Mouse (Mus musculus) heart, postnatal 10 days (tissue): ENCODE measurements around the gene Kcnn1. TPM values are rescaled to one million over a fixed set of nuclear protein-coding genes. Genes with fewer than 3 reads are reported as not detected.

ENCODE experiments used
- DNase-seq, 2 experiments: peaks; one replicate each; pipeline ENCODE4 v3.0.0; 2021
- intact Hi-C: fragments of 180-260 bp; cut with DNase I; formaldehyde crosslinking; loops from one replicate; pipeline ENCODE4 v1.15.1; 2025
- microRNA-seq, 2 experiments: library from miRNA; unstranded; fragments of <30 nt; microRNA quantifications; one replicate each; pipeline ENCODE4 v1.2.0; 2022
- total RNA-seq, 2 experiments: library from RNA; stranded (reverse); gene quantifications; 2 replicates each; pipeline ENCODE4 v1.2.3; 2021

The Kcnn1 gene
- total RNA-seq, 2 experiments from 2014 or later: 3.1 to 3.7 TPM

GRCm38 (mm10) chr8:70798281-70798680, 64.8 kb downstream of the Kcnn1 start:
- DNase-seq: peak in 1 of 2 experiments; percentile 27
- intact Hi-C loops: no loop called here

- intact Hi-C loops: no loop called here
- DNase-seq: peak; percentile 85 to 89
Observed at GRCm38 (mm10) chr8:70797081-70798070, 65.7 kb downstream of the Kcnn1 start.

DNA sequence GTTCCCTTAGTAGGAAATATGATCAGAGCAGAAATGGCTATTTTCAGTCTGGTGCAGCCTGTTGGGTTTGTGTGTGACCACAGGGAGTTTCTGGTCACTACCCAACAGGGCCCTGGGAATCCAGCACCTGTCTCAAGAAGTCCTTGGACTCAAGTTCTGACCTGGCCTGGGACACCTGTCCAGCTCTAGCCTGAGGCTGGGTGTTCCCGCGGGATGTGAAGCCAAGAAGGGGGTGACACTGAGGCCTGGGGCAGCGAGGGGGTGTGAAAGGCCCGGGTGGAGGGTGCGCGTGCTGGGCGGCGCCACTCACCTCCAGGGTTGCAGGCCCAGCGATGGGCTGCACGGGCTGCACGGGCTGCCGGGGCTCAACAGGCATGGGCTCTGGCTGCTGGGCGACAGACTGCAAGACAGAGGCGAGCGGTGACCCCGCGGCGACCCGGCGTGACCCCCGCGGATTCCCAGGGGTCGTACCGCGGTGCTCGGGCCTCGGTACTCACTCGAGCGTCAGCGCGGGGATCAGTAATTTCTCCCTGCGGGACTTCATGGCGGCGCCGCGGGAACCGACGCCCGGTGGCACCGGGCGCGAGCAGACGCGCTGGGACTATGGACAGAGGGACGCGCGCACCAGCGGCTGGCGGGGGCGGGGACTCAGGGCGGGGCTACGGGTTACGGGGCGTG, 66.5 kb downstream of the Kcnn1 start:
- intact Hi-C loops: no loop called here

GRCm38 (mm10) chr8:70795370-70795769, 67.7 kb downstream of the Kcnn1 start:
- intact Hi-C loops: no loop called here
- no peak for DNase-seq

More for the DNA sequence above, 66.5 kb downstream of the Kcnn1 start:
- DNase-seq: no peak

DNA sequence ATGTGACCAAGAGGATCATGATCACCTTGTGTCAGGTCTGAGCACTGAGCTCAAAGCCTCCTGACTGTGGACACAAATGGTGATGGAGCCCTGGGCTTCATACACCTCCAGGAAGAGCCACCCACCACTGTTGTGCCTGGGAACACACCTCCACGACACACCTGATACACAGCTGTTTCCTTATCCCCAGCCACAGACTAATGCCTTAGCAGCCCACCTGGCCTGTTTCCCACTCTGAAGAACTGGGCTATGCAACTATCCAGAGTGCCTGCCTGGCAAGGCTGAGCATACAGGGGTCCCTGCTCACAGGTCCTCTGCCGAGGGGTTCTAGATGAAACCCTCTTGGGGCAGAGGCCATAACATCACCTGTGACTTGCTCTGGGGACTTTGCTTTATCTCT, 68.8 kb downstream of the Kcnn1 start:
- intact Hi-C loops: no loop called here
- DNase-seq: no peak

DNA sequence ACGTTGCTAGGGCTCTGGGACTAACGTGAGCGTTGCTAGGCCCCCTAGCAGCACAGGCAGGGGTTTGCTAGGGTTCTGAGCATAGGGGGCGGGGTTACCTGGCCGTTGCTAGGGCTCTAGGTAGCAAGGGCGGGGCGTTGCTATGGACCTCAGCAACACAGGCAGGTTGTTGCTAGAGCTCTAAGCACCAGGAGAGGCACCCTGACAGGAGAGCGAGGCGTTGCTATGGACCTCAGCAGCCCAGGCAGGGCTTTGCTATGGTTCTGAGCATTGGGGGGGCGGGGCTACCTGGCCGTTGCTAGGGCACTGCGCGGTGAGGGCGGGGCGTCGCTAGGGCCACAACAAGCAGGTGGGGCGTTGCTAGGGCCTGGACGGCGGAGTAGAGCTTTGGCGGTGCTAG, 70.4 kb downstream of the Kcnn1 start:
- no peak for DNase-seq
- intact Hi-C loops: no loop called here

Small RNAs within 50 kb of the gene (microRNA-seq; reads per million reads assigned to microRNA genes)
- 1.7 to 2.8 reads per million in 2 experiments for gene Mir7067
- gene Mir7240: 0.47 to 1.0 reads per million in 2 experiments

Other genes starting within 250 kb of the Kcnn1 start
- 1 to 10 TPM; 1.1 to 1.6 TPM for gene Lrrc25, start 247.1 kb downstream of the Kcnn1 start, total RNA-seq
- 1 to 10 TPM in 1 of 2 experiments, under 1 TPM in 1; 0.86 to 1.1 TPM for gene Gdf15, start 230.8 kb downstream of the Kcnn1 start, total RNA-seq
- 10 to 100 TPM; 39.6 to 42.9 TPM for gene Pgpep1, start 202.9 kb downstream of the Kcnn1 start, total RNA-seq
- gene Lsm4, start 190.0 kb downstream of the Kcnn1 start, total RNA-seq: 10 to 100 TPM; 82.8 to 94.1 TPM
- 100 to 1,000 TPM; 178 to 214 TPM for gene Jund, start 164.3 kb downstream of the Kcnn1 start, total RNA-seq
- gene Iqcn, start 159.8 kb downstream of the Kcnn1 start, total RNA-seq: under 1 TPM in 1 of 2 experiments, not detected in 1; 0.07 TPM
- not detected for gene Gm3336, start 144.7 kb downstream of the Kcnn1 start, total RNA-seq
- gene Pde4c, start 139.5 kb downstream of the Kcnn1 start, total RNA-seq: 1 to 10 TPM; 2.0 to 4.0 TPM
- gene Rab3a, start 108.6 kb downstream of the Kcnn1 start, total RNA-seq: 10 to 100 TPM; 37.3 to 38.9 TPM
- gene Mpv17l2, start 102.3 kb downstream of the Kcnn1 start, total RNA-seq: 10 to 100 TPM; 32.0 to 39.7 TPM
- 10 to 100 TPM; 37.1 to 40.2 TPM for gene Pik3r2, start 86.5 kb downstream of the Kcnn1 start, total RNA-seq
- 1 to 10 TPM; 7.9 to 9.3 TPM for gene Mast3, start 58.2 kb downstream of the Kcnn1 start, total RNA-seq
- under 1 TPM in 1 of 2 experiments, not detected in 1; 0.53 TPM for gene Il12rb1, start 54.8 kb downstream of the Kcnn1 start, total RNA-seq
- gene Arrdc2, start 23.5 kb downstream of the Kcnn1 start, total RNA-seq: 10 to 100 TPM in 1 of 2 experiments, 1 to 10 TPM in 1; 4.7 to 18.5 TPM
- 10 to 100 TPM; 40.9 to 41.1 TPM for gene Ccdc124, start 10.7 kb upstream of the Kcnn1 start, total RNA-seq
- under 1 TPM in 1 of 2 experiments, not detected in 1; 0.10 TPM for gene Slc5a5, start 29.5 kb upstream of the Kcnn1 start, total RNA-seq
- gene Rpl18a, start 34.2 kb upstream of the Kcnn1 start, total RNA-seq: 1,000 to 10,000 TPM; 1,171 to 1,193 TPM
- 10 to 100 TPM; 31.0 to 32.3 TPM for gene Map1s, start 42.7 kb upstream of the Kcnn1 start, total RNA-seq